Mouse (Mus musculus) CH12.LX (cell line): ENCODE data around the gene Astn2. TPM values are rescaled to one million over a fixed set of nuclear protein-coding genes. Genes with fewer than 3 reads are reported as not detected.

Experiments used
- DNase-seq: peaks from one replicate; pipeline ENCODE4 v3.0.0-alpha.2; 2013; ENCODE audit errors: extremely low read depth
- H3K27ac ChIP-seq: 2 replicates; pipeline ENCODE4 v1.5.1; 2012; ENCODE audit warnings: low read depth, mild to moderate bottlenecking, control low read depth, moderate library complexity; ENCODE audit not compliant: insufficient read depth
- H3K27me3 ChIP-seq: replicated peaks from 2 replicates; pipeline ENCODE3; 2012; ENCODE audit warnings: inconsistent platforms
- H3K36me3 ChIP-seq, 2 experiments: replicated peaks in 1 of 2; 2 replicates each; pipeline versions ENCODE3 to v1.6.1; 2012; ENCODE audit warnings: inconsistent platforms in 1 of 2, low read length in 1 of 2, mild to moderate bottlenecking in 1 of 2, mixed read lengths in 1 of 2, moderate library complexity in 1 of 2; ENCODE audit not compliant: control insufficient read depth in 1 of 2, insufficient read depth in 1 of 2
- H3K4me1 ChIP-seq, 2 experiments: 2 replicates each; pipeline ENCODE4 v1.6.1; 2012; ENCODE audit warnings: inconsistent platforms in 1 of 2, moderate library complexity in 1 of 2; ENCODE audit not compliant: insufficient read depth in 2 of 2, control insufficient read depth in 1 of 2
- H3K4me2 ChIP-seq: 2 replicates; pipeline ENCODE4 v1.6.1; 2012; ENCODE audit warnings: low read depth, mild to moderate bottlenecking, control low read depth; ENCODE audit not compliant: poor library complexity, insufficient read depth, severe bottlenecking
- H3K4me3 ChIP-seq, 3 experiments: fragments of 150-350 bp in 1 of 3; sonication (generic) in 1 of 3; replicated peaks in 1 of 3; 2 replicates each; pipeline versions ENCODE3 to v1.5.1; 2011 to 2012; ENCODE audit warnings: low read depth in 2 of 3, low read length in 2 of 3, mild to moderate bottlenecking in 2 of 3, moderate library complexity in 2 of 3, control low read depth in 1 of 3, improper control_type of control experiment in 1 of 3, inconsistent platforms in 1 of 3, mixed read lengths in 1 of 3; ENCODE audit not compliant: poor library complexity in 1 of 3
- H3K79me2 ChIP-seq: replicated peaks from 2 replicates; pipeline ENCODE4 v1.6.1; 2012; ENCODE audit warnings: mild to moderate bottlenecking, moderate library complexity; ENCODE audit not compliant: control insufficient read depth, poor library complexity, insufficient read depth, severe bottlenecking; ENCODE audit errors: extremely low read depth
- H3K9ac ChIP-seq: 2 replicates; pipeline ENCODE4 v1.6.1; 2012; ENCODE audit warnings: low read depth, mild to moderate bottlenecking, control low read depth, moderate library complexity; ENCODE audit not compliant: insufficient read depth
- H3K9me3 ChIP-seq: replicated peaks from 2 replicates; pipeline ENCODE3; 2012; ENCODE audit warnings: low read length, inconsistent platforms, mixed read lengths
- BHLHE40 ChIP-seq: IDR thresholded peaks from 2 replicates; pipeline ENCODE4 v1.6.1; 2011; ENCODE audit warnings: mild to moderate bottlenecking, low read depth, low read length, improper control_type of control experiment
- CHD2 ChIP-seq: IDR thresholded peaks from 2 replicates; pipeline ENCODE4 v1.6.1; 2011; ENCODE audit warnings: low read length, improper control_type of control experiment
- E2F4 ChIP-seq: IDR thresholded peaks from 2 replicates; pipeline ENCODE4 v1.6.1; 2011; ENCODE audit warnings: low read depth, low read length, improper control_type of control experiment; ENCODE audit not compliant: insufficient replicate concordance
- EP300 ChIP-seq: IDR thresholded peaks from 2 replicates; pipeline ENCODE4 v1.6.1; 2011; ENCODE audit warnings: low read length, improper control_type of control experiment
- ETS1 ChIP-seq: conservative IDR thresholded peaks from 2 replicates; pipeline ENCODE4 v1.6.1; 2012; ENCODE audit warnings: low read depth, mild to moderate bottlenecking, inconsistent platforms, low read length, improper control_type of control experiment, moderate library complexity
- GABPA ChIP-seq: IDR thresholded peaks from 2 replicates; pipeline ENCODE4 v1.6.1; 2012; ENCODE audit warnings: low read depth, low read length, improper control_type of control experiment, inconsistent platforms; ENCODE audit not compliant: insufficient replicate concordance
- IRF4 ChIP-seq: IDR thresholded peaks from 2 replicates; pipeline ENCODE4 v1.6.1; 2014; ENCODE audit warnings: low read depth, mild to moderate bottlenecking, inconsistent platforms, low read length, improper control_type of control experiment
- KAT2A ChIP-seq: IDR thresholded peaks from 2 replicates; pipeline ENCODE4 v1.6.1; 2012; ENCODE audit warnings: low read length, improper control_type of control experiment, inconsistent platforms; ENCODE audit not compliant: insufficient replicate concordance
- MAZ ChIP-seq: IDR thresholded peaks from 2 replicates; pipeline ENCODE4 v1.6.1; 2012; ENCODE audit warnings: low read depth, mild to moderate bottlenecking, inconsistent platforms, low read length, improper control_type of control experiment, moderate library complexity
- MXI1 ChIP-seq: IDR thresholded peaks from 2 replicates; pipeline ENCODE4 v1.6.1; 2011; ENCODE audit warnings: mild to moderate bottlenecking, low read depth, low read length, improper control_type of control experiment
- MYC ChIP-seq: IDR thresholded peaks from 2 replicates; pipeline ENCODE4 v1.6.1; 2011; ENCODE audit warnings: low read depth, mild to moderate bottlenecking, improper control_type of control experiment, low read length
- NELFE ChIP-seq: IDR thresholded peaks from 2 replicates; pipeline ENCODE4 v1.6.1; 2011; ENCODE audit warnings: low read depth, low read length, improper control_type of control experiment
- PAX5 ChIP-seq: IDR thresholded peaks from 2 replicates; pipeline ENCODE4 v1.6.1; 2012; ENCODE audit warnings: low read length, inconsistent platforms, mixed read lengths
- POLR2A ChIP-seq: IDR thresholded peaks from 2 replicates; pipeline ENCODE4 v1.6.1; 2011; ENCODE audit warnings: low read depth, mild to moderate bottlenecking, improper control_type of control experiment, low read length
- RCOR1 ChIP-seq: conservative IDR thresholded peaks from 2 replicates; pipeline ENCODE4 v1.6.1; 2012; ENCODE audit warnings: low read depth, mild to moderate bottlenecking, inconsistent platforms, low read length, improper control_type of control experiment
- USF1 ChIP-seq: IDR thresholded peaks from 2 replicates; pipeline ENCODE4 v1.6.1; 2014; ENCODE audit warnings: low read depth, mild to moderate bottlenecking, inconsistent platforms, low read length, improper control_type of control experiment
- USF2 ChIP-seq: conservative IDR thresholded peaks from 2 replicates; pipeline ENCODE4 v1.6.1; 2011; ENCODE audit warnings: low read depth, low read length, improper control_type of control experiment
- ZC3H11A ChIP-seq: IDR thresholded peaks from 2 replicates; pipeline ENCODE4 v1.6.1; 2012; ENCODE audit warnings: low read depth, mild to moderate bottlenecking, inconsistent platforms, low read length, improper control_type of control experiment
- ZKSCAN1 ChIP-seq: IDR thresholded peaks from 2 replicates; pipeline ENCODE4 v1.6.1; 2012; ENCODE audit warnings: low read depth, inconsistent platforms, low read length, improper control_type of control experiment, borderline replicate concordance
- ZNF384 ChIP-seq: IDR thresholded peaks from 2 replicates; pipeline ENCODE4 v1.6.1; 2012; ENCODE audit warnings: low read depth, low read length, improper control_type of control experiment, inconsistent platforms
- dilution Hi-C: fragments of 300-500 bp; cut with MboI; formaldehyde crosslinking; loops from 2 replicates; pipeline ENCODE4 v1.14.3; 2020; ENCODE audit warnings: low sequenced_read_pairs; ENCODE audit not compliant: extremely low pct_unique_long_range_greater_than_20kb, extremely low pct_ligation_motif_present
- in situ Hi-C: fragments of 300-500 bp; cut with MboI; formaldehyde crosslinking; loops from 3 replicates; pipeline ENCODE4 v1.14.3; 2019; ENCODE audit warnings: low sequenced_read_pairs, low pct_ligation_motif_present, low pct_unique_long_range_greater_than_20kb, mixed read lengths
- polyA plus RNA-seq: library from polyadenylated mRNA; unstranded; fragments of >175 nt; gene quantifications from 2 replicates; pipeline ENCODE4 v1.2.1, GENCODE M21; 2012; ENCODE audit warnings: low read depth; ENCODE audit not compliant: insufficient read length
- total RNA-seq, 2 experiments: library from RNA; depleted of rRNA; stranded (reverse); fragments of 300-350 nt in 1 of 2; fragments of >200 nt in 1 of 2; gene quantifications; 2 replicates each; pipeline ENCODE4 v1.2.3; 2012 to 2014

Astn2 gene
- total and polyA plus RNA-seq, 3 experiments = not detected

- Histone ChIP-seq H3K4me1 (peaks cover 7 to 16% of the 10 kb centered on the region in 2 experiments), H3K4me3 (no peak overlapping the region), H3K9ac (no peak overlapping the region), H3K9me3 (no peaks in the 10 kb centered on the region), H3K27ac (no peak overlapping the region), H3K36me3 (peaks cover 40 to 87% of the 10 kb centered on the region in 2 experiments), H3K4me2 (no peak overlapping the region), H3K27me3 (no peaks in the 10 kb centered on the region), H3K79me2 (peaks cover 43% of the 10 kb centered on the region)
- DNase-seq = no peak
- in situ Hi-C loops (no loop called here), dilution Hi-C loops (no loop called here)
- TF ChIP-seq ZC3H11A (no peak), USF1 (no peak), ZNF384 (no peak), EP300 (no peak), RCOR1 (no peak), NELFE (no peak), BHLHE40 (no peak), ETS1 (no peak), MXI1 (no peak), USF2 (no peak), ZKSCAN1 (no peak), MAZ (no peak), CHD2 (no peak), KAT2A (no peak), PAX5 (no peak), IRF4 (no peak)
Observed at GRCm38 (mm10) chr4:65613135-65613534, 791.3 kb downstream of the Astn2 start.

GRCm38 (mm10) chr4:65610896-65611295 is 793.5 kb downstream of the Astn2 start:
- Histone ChIP-seq H3K27me3 (no peaks in the 10 kb centered on the region), H3K4me3 (no peak overlapping the region), H3K79me2 (peaks cover 65% of the 10 kb centered on the region), H3K36me3 (peaks cover 34 to 79% of the 10 kb centered on the region in 2 experiments)
- in situ Hi-C loops = no loop called here
- TF ChIP-seq GABPA (no peak), E2F4 (no peak), POLR2A (no peak), MYC (no peak)
- TF ChIP-seq, all 38 proteins: peak for 0
- Histone ChIP-seq H3K9me3 (no peaks in the 10 kb centered on the region), H3K4me1 (peaks cover 14 to 35% of the 10 kb centered on the region in 2 experiments), H3K27ac (no peak overlapping the region), H3K9ac (no peak overlapping the region), H3K4me2 (no peak overlapping the region)
- dilution Hi-C loops = no loop called here
- no peak for DNase-seq
